Mouse (Mus musculus): ENCODE results near the gene Lrrk1. TPM values are rescaled to one million over a fixed set of nuclear protein-coding genes. Genes with fewer than 3 reads are reported as not detected.

Gene Lrrk1
- polyA plus RNA-seq, 1 experiment from 2014 or later = 4.7 TPM

- no peaks in the 10 kb centered on the region for H3K36me3 ChIP-seq (replicated peaks; ENCODE audit: control insufficient read depth, insufficient read depth)
- H3K9ac ChIP-seq = no peak overlapping the region
- H3K4me1 ChIP-seq (replicated peaks; ENCODE audit: control insufficient read depth, insufficient read depth, low read length) = peaks cover 10% of the 10 kb centered on the region; the same call in 1 of the 2 replicates
- DNase-seq (ENCODE audit: low spot score) (no peak), ATAC-seq (ENCODE audit: low FRiP score) (no peak)
- no peak overlapping the region for H3K27ac ChIP-seq
- no peaks in the 10 kb centered on the region for H3K27me3 ChIP-seq (ENCODE audit: control insufficient read depth, insufficient read depth, low read length)
- no peak overlapping the region for H3K4me3 ChIP-seq (replicated peaks; ENCODE audit: low read length)
- H3K9me3 ChIP-seq (ENCODE audit: control insufficient read depth, low read length) = no peaks in the 10 kb centered on the region
- H3K4me2 ChIP-seq (replicated peaks) = no peak overlapping the region
- 87% methylated on average over 5 of the region's 5 CpGs for WGBS
Measured at GRCm38 (mm10) chr7:66258997-66259396, 129.2 kb downstream of the Lrrk1 start.

GRCm38 (mm10) chr7:66257232-66257631, 130.9 kb downstream of the Lrrk1 start:
- Histone ChIP-seq H3K9me3 (ENCODE audit: control insufficient read depth, low read length) (no peaks in the 10 kb centered on the region), H3K4me2 (replicated peaks) (no peak overlapping the region), H3K36me3 (replicated peaks; ENCODE audit: control insufficient read depth, insufficient read depth) (no peaks in the 10 kb centered on the region), H3K4me1 (replicated peaks; ENCODE audit: control insufficient read depth, insufficient read depth, low read length) (peaks cover 10% of the 10 kb centered on the region; the same call in 1 of the 2 replicates), H3K9ac (no peak overlapping the region), H3K4me3 (replicated peaks; ENCODE audit: low read length) (no peak overlapping the region), H3K27ac (no peak overlapping the region), H3K27me3 (ENCODE audit: control insufficient read depth, insufficient read depth, low read length) (no peaks in the 10 kb centered on the region)
- 82% methylated on average over 5 of the region's 5 CpGs for WGBS
- ATAC-seq (ENCODE audit: low FRiP score) = no peak
- no peak for DNase-seq (ENCODE audit: low spot score)

- no peaks in the 10 kb centered on the region for H3K27me3 ChIP-seq (ENCODE audit: control insufficient read depth, insufficient read depth, low read length)
- H3K4me1 ChIP-seq (replicated peaks; ENCODE audit: control insufficient read depth, insufficient read depth, low read length) = peaks cover 8% of the 10 kb centered on the region; the same call in 1 of the 2 replicates
- no peak overlapping the region for H3K4me2 ChIP-seq (replicated peaks)
- no peak overlapping the region for H3K4me3 ChIP-seq (replicated peaks; ENCODE audit: low read length)
- DNase-seq (ENCODE audit: low spot score) = no peak
- H3K27ac ChIP-seq = no peak overlapping the region
- H3K9ac ChIP-seq = no peak overlapping the region
- ATAC-seq (ENCODE audit: low FRiP score) = no peak
- H3K36me3 ChIP-seq (replicated peaks; ENCODE audit: control insufficient read depth, insufficient read depth) = no peaks in the 10 kb centered on the region
- no peaks in the 10 kb centered on the region for H3K9me3 ChIP-seq (ENCODE audit: control insufficient read depth, low read length)
- WGBS = 59% methylated on average over 5 of the region's 5 CpGs
Measured at GRCm38 (mm10) chr7:66256441-66256840, 131.7 kb downstream of the Lrrk1 start.

- Histone ChIP-seq H3K36me3 (replicated peaks; ENCODE audit: control insufficient read depth, insufficient read depth) (no peaks in the 10 kb centered on the region), H3K4me3 (replicated peaks; ENCODE audit: low read length) (no peak overlapping the region), H3K9ac (no peak overlapping the region), H3K27ac (no peak overlapping the region), H3K4me1 (replicated peaks; ENCODE audit: control insufficient read depth, insufficient read depth, low read length) (no peaks in the 10 kb centered on the region), H3K27me3 (ENCODE audit: control insufficient read depth, insufficient read depth, low read length) (no peaks in the 10 kb centered on the region), H3K4me2 (replicated peaks) (no peak overlapping the region), H3K9me3 (ENCODE audit: control insufficient read depth, low read length) (no peaks in the 10 kb centered on the region)
- DNase-seq (ENCODE audit: low spot score) (no peak), ATAC-seq (ENCODE audit: low FRiP score) (no peak)
- 89% methylated on average over 8 of the region's 8 CpGs for WGBS
Measured at GRCm38 (mm10) chr7:66254993-66255392, 133.2 kb downstream of the Lrrk1 start.

- no peak overlapping the region for H3K27ac ChIP-seq
- H3K36me3 ChIP-seq (replicated peaks; ENCODE audit: control insufficient read depth, insufficient read depth) = no peaks in the 10 kb centered on the region
- whole genome bisulfite sequencing = 90% methylated on average over 8 of the region's 8 CpGs
- no peaks in the 10 kb centered on the region for H3K27me3 ChIP-seq (ENCODE audit: control insufficient read depth, insufficient read depth, low read length)
- ATAC-seq (ENCODE audit: low FRiP score) = no peak
- H3K4me3 ChIP-seq (replicated peaks; ENCODE audit: low read length) = no peak overlapping the region
- H3K9me3 ChIP-seq (ENCODE audit: control insufficient read depth, low read length) = no peaks in the 10 kb centered on the region
- no peak overlapping the region for H3K9ac ChIP-seq
- H3K4me1 ChIP-seq (replicated peaks; ENCODE audit: control insufficient read depth, insufficient read depth, low read length) = no peaks in the 10 kb centered on the region
- H3K4me2 ChIP-seq (replicated peaks) = no peak overlapping the region
- DNase-seq (ENCODE audit: low spot score) = no peak
Measured at GRCm38 (mm10) chr7:66253975-66254651, 134.0 kb downstream of the Lrrk1 start.

- Histone ChIP-seq H3K27me3 (ENCODE audit: control insufficient read depth, insufficient read depth, low read length) (no peaks in the 10 kb centered on the region), H3K4me2 (replicated peaks) (no peak overlapping the region), H3K4me3 (replicated peaks; ENCODE audit: low read length) (no peak overlapping the region), H3K27ac (no peak overlapping the region), H3K4me1 (replicated peaks; ENCODE audit: control insufficient read depth, insufficient read depth, low read length) (peaks cover 23% of the 10 kb centered on the region), H3K9ac (no peak overlapping the region), H3K36me3 (replicated peaks; ENCODE audit: control insufficient read depth, insufficient read depth) (no peaks in the 10 kb centered on the region), H3K9me3 (ENCODE audit: control insufficient read depth, low read length) (no peaks in the 10 kb centered on the region)
- ATAC-seq (ENCODE audit: low FRiP score) (peak; percentile 25; the same call in 1 of the 2 replicates), DNase-seq (ENCODE audit: low spot score) (peak; percentile 69)
- 29% methylated on average over 6 of the region's 6 CpGs for WGBS
Measured at GRCm38 (mm10) chr7:66250030-66250429, 138.1 kb downstream of the Lrrk1 start.

- Histone ChIP-seq H3K4me1 (replicated peaks; ENCODE audit: control insufficient read depth, insufficient read depth, low read length) (peaks cover 23% of the 10 kb centered on the region), H3K36me3 (replicated peaks; ENCODE audit: control insufficient read depth, insufficient read depth) (no peaks in the 10 kb centered on the region), H3K9me3 (ENCODE audit: control insufficient read depth, low read length) (no peaks in the 10 kb centered on the region), H3K27ac (no peak overlapping the region), H3K4me3 (replicated peaks; ENCODE audit: low read length) (no peak overlapping the region), H3K27me3 (ENCODE audit: control insufficient read depth, insufficient read depth, low read length) (no peaks in the 10 kb centered on the region), H3K4me2 (replicated peaks) (no peak overlapping the region), H3K9ac (no peak overlapping the region)
- ATAC-seq (ENCODE audit: low FRiP score) = no peak
- DNase-seq (ENCODE audit: low spot score) = no peak
- WGBS = 90% methylated on average over 3 of the region's 3 CpGs
Measured at GRCm38 (mm10) chr7:66249426-66249825, 138.7 kb downstream of the Lrrk1 start.

GRCm38 (mm10) chr7:66249020-66249419, 139.1 kb downstream of the Lrrk1 start:
- no peak for DNase-seq (ENCODE audit: low spot score)
- Histone ChIP-seq H3K36me3 (replicated peaks; ENCODE audit: control insufficient read depth, insufficient read depth) (no peaks in the 10 kb centered on the region), H3K4me1 (replicated peaks; ENCODE audit: control insufficient read depth, insufficient read depth, low read length) (peaks cover 23% of the 10 kb centered on the region), H3K4me3 (replicated peaks; ENCODE audit: low read length) (no peak overlapping the region), H3K27me3 (ENCODE audit: control insufficient read depth, insufficient read depth, low read length) (no peaks in the 10 kb centered on the region), H3K4me2 (replicated peaks) (no peak overlapping the region), H3K9ac (no peak overlapping the region), H3K27ac (no peak overlapping the region), H3K9me3 (ENCODE audit: control insufficient read depth, low read length) (no peaks in the 10 kb centered on the region)
- WGBS = 54% methylated on average over 2 of the region's 2 CpGs
- no peak for ATAC-seq (ENCODE audit: low FRiP score)

GRCm38 (mm10) chr7:66248270-66248669, 139.9 kb downstream of the Lrrk1 start:
- Histone ChIP-seq H3K27ac (peak overlapping the region; percentile 72), H3K36me3 (replicated peaks; ENCODE audit: control insufficient read depth, insufficient read depth) (no peaks in the 10 kb centered on the region), H3K4me3 (replicated peaks; ENCODE audit: low read length) (no peak overlapping the region), H3K9ac (no peak overlapping the region), H3K27me3 (ENCODE audit: control insufficient read depth, insufficient read depth, low read length) (no peaks in the 10 kb centered on the region), H3K9me3 (ENCODE audit: control insufficient read depth, low read length) (no peaks in the 10 kb centered on the region), H3K4me2 (replicated peaks) (no peak overlapping the region), H3K4me1 (replicated peaks; ENCODE audit: control insufficient read depth, insufficient read depth, low read length) (peaks cover 23% of the 10 kb centered on the region)
- ATAC-seq (ENCODE audit: low FRiP score) (0 out of 2 replicates have a peak, but pooled peaks have one; percentile 2), DNase-seq (ENCODE audit: low spot score) (no peak)
